Mouse (Mus musculus) mouse embryonic stem cell (cell line): ENCODE results near the gene Ip6k3.

Source experiments
- in situ Hi-C, 2 experiments: fragments of 300-500 bp; cut with MboI; formaldehyde crosslinking; loops; 1 replicate in 1 of 2; 3 replicates in 1 of 2; pipeline ENCODE4 v1.14.3; 2019 to 2020; ENCODE audit warnings: low sequenced_read_pairs in 2 of 2, low pct_unique_long_range_greater_than_20kb in 1 of 2, mixed read lengths in 1 of 2; ENCODE audit not compliant: unreplicated experiment in 1 of 2

Ip6k3 gene

GRCm38 (mm10) chr17:27187059-27187458 lies 19.5 kb upstream of the Ip6k3 start:
- in situ Hi-C loops = no loop called here

DNA sequence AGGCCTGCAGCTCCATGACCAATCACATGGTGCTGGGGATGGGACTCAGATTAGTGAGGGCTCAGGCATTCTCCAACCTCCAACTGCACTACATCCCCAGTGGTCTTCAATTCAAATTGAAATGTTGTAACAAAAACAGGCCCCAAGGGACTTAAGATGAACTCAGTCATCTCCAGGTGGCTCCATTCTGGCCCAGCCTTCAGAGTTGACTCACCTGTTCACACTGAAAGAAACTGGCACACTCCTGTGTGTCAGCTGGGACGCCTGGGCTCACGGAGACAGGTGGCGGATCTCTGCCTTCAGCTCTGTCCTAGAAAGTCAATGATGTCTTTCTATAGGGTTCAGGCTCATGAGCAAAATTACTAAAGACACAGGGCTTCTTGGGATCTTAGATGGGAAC lies 18.5 kb upstream of the Ip6k3 start:
- in situ Hi-C loops = no loop called here

GRCm38 (mm10) chr17:27183667-27184292 lies 16.2 kb upstream of the Ip6k3 start:
- in situ Hi-C loops = no loop called here

- in situ Hi-C loops = no loop called here
These were observed 14.8 kb upstream of the Ip6k3 start for GRCm38 (mm10) chr17:27182401-27182800.

GRCm38 (mm10) chr17:27181666-27182065 lies 14.1 kb upstream of the Ip6k3 start:
- in situ Hi-C loops = no loop called here

DNA sequence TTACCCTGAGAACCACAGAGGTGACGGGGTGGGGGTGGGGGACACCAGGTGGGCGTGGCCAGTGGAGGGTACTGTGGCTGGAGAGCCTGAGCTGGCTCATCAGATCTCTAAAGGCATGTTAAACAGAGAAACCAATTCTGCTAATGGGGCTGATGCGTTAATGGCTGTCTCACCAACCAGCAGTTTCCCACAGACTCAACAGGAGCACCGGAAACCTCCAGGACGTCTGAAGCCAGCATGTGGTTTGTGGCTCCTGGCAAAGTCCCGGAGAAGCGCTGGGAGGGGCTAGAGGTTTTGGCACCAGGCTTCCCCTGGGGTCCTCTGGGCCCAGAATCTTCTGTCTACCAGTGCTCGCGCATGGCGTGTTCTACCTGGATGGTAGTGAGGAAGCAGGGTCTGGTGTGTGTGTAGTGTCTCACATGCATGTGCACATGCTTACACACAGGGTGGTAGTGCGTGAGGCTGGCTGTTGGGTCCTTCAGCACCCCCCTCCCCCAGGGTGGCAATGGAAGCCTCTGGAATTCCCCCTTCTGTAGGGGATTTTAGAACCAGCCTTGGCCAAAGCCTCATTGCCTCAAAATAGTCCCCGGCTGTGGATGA lies 12.2 kb upstream of the Ip6k3 start:
- in situ Hi-C loops = no loop called here

- in situ Hi-C loops = no loop called here
These were observed 11.0 kb upstream of the Ip6k3 start for GRCm38 (mm10) chr17:27178427-27179177.

DNA sequence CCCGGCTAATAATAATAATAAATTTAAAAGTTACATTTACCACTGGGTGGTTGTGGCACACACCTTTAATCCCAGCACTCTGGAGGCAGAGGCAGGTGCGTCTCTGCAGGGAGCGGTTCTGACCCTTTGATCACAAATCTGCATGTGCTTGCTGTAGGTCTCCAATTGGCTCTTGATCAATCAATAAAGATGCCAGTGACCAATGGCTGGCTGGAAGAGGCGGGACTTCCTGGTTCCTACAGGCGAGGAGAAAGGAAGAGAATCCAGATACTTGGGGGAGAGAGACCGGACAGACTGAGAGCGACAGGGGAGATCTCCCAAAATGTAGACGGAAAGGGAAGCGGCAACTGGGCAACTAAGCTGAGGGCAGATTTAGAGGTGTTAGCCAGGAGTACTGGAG lies 10.4 kb upstream of the Ip6k3 start:
- in situ Hi-C loops = no loop called here

DNA sequence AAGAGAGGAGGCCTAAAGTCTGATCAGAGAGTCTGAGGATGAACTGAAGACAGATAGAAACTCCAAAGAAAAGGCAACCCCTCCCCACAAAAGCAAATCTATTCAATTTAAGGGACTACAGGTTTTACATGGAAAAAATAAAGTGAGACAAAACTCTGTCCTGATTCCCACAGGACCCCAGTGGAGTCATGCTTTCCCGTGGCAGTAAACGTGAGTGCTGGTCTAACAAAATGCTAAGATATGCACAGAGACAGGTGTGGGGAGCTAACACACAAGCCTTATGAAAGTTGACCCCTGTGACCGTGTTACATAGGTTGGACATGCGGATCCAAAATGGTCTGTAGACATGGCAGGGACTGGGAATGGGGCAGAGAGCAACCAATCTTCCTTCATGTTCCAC lies 9.2 kb upstream of the Ip6k3 start:
- in situ Hi-C loops = no loop called here

DNA sequence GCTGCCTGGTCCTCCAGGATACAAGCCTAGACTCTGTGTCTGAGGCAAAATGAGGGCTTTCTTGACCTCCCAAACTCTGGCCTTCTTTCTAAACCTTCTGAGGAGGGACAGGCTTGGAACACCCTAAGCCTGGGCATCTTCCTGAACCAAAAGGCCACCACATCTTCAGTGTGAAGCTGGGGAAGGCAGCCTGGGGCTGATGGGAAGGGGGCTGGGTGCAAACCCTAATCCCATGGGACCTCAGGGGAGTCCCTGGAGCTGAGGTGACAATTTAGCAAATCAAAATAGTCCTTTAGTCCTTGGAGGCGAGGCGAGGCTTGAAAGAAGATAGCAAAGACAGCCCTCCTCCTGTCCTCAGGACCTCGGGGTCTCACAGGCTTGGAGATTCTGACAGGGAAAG lies 8.7 kb upstream of the Ip6k3 start:
- in situ Hi-C loops = no loop called here

DNA sequence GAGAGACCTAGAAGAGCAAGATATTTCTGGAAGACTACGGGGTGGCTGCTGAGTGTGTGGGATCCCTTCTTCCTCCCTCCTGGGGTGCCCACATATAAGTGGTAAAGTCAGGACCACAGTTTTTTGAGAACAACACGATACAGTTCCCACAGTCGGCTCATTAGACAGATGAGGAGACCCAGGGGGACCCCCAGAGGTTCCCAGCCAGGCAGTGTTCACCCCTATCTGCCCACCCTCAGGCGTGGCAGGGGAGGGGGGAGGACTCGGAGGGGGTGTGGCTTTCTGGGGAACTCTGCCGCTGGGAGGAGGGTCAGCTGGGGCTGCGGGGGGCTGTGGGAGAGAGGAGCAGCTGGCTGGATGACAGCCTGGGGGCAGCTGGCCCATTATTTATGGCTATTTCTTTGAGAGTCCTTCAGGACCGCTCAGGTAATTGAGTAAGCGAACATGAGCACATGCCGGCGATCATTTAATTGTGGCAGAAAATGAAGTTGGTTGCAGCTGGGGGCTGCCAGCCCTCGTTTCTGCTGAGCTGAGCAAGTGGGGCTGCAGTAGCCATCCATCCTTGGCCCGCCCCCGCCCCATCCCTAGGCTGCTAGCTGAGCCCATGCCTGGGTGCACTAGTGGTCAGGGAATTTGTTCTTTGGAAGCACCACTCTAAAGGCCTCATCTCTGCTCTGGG lies 7.7 kb upstream of the Ip6k3 start:
- in situ Hi-C loops = no loop called here

DNA sequence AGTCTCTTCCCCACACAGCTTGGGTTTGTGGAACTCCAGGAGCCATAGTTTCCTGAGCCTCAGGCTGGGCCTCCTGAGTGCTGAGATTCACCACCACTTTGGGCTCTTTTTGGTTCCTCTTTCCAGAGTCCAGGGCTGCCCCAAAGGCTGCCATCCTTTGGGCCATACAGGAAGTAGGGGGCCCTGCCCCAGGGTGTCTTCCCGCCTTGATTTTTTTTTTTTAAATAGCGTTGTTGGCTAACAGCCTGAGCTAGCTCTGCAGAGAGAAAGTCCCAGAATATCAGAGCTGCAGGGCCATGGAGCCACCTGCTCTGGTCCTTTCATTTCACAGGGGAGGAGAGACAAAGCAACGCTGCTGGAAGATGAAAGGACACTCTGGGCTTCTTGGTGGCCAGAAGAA lies 6.1 kb upstream of the Ip6k3 start:
- in situ Hi-C loops = loop anchor here in 1 of 2 experiments (25.0 kb wide), 1 partner anchor 339 kb away; the partner anchor contains the start of gene Grm4

DNA sequence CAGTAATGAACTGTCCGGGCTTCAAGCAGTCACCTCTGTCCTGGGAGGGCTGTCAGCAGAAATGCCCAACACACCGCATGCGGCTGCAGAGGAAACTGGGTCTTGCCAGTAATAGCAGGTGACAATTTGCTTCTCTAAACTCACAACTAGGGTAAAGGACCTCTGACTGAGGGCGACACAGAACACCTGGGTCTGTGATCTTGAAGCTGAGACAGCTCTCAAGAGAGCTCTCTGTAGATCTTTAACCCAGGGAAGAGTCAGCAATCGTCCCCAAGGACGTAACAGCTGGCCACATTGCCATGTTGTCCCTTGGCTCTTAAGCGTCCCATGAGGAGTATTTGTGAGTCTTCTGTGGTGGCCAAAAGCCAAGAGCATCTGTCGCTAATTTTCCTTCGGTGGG lies 4.9 kb upstream of the Ip6k3 start:
- in situ Hi-C loops = loop anchor here in 1 of 2 experiments (25.0 kb wide), 1 partner anchor 340 kb away; the partner anchor contains the start of gene Grm4

DNA sequence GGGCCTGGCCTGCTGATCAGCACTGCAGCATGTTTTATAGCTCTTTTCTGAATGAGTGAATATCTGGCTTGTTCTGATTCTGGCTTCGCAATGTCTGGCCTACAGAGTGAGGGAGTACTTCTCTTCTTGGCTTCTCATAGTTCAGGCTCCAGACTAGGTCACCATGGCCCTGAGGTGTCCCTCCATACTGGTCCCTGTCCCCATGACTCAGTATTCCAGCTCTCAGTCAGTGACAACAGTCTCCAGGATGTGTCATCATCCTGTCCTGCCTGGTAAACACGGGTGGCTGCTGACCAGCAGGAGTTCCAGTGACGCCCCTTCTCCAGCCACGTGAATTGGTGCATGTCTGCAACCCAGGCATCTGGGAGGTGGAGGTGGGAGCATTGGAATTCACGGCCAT lies 3.5 kb upstream of the Ip6k3 start:
- in situ Hi-C loops = loop anchor here in 1 of 2 experiments (25.0 kb wide), 1 partner anchor 341 kb away; the partner anchor contains the start of gene Grm4

DNA sequence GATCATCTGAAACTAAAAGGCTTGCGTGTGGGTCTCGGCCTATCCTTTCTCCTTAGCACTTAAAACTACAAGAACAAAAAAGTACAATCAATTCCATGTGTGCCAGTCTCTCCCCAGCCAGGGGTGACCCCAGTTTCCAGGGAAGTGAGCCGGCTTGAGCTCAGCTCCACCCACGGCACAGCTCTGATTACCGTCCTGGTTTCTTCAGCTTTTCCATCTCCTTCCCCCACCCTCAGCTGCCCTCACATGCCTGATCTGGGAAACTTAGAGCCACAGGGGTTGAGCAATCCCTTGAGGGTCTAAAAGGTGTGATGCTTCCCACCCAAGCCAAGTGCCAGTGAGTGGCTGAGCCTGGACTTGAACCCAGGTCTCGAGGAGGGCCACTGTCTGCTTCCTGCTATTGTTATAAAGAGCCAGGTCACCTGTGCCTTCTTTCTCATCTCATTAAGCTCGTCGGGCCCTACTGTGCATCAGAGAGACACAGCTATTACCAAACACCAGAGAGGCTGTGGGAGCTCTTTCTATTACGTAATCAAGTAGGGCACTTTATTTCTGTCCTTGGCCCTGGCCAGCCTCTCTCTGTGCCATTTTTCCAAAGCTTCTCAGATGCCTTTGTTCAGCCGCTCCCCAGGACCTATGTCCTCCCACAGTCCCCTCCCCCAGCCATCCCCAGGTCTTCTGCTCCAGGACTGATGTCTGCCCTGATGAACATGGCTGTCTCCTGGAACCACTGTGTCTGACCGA lies 2.5 kb upstream of the Ip6k3 start:
- in situ Hi-C loops = loop anchor here (10.0 to 25.0 kb wide), 2 partner anchors 225 to 342 kb away; partner anchors contain the start of gene Grm4 (in 1 of the 2)

GRCm38 (mm10) chr17:27168569-27168968 lies 974 bp upstream of the Ip6k3 start:
- in situ Hi-C loops = loop anchor here (10.0 to 25.0 kb wide), 2 partner anchors 226 to 344 kb away; partner anchors contain the start of gene Grm4 (in 1 of the 2)

DNA sequence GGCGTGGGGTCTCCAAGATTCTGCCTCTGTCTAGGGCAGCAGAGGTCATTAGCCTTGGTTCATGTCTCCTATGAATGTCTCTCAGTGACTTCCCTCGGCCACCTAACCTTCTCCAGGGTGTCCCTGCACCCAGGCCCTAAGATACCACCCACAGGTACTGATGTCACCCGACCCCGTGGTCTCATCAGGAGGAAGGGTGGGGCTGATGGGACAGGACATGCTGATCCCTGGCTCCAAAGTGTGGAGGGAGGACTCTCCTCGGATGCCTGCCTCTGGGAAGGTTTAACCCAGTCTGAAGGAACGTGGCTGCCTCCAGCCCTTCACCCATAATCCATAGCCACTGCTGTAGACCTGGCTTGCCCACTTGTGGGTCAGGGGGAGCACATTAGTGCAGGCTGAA lies 694 bp downstream of the Ip6k3 start:
- in situ Hi-C loops = loop anchor here (10.0 to 25.0 kb wide), 2 partner anchors 228 to 345 kb away; partner anchors contain the start of gene Grm4 (in 1 of the 2)
